Mouse (Mus musculus) gastrocnemius, postnatal 14 days (tissue): ENCODE measurements around the gene Pgc. TPM values are rescaled to one million over a fixed set of nuclear protein-coding genes. Genes with fewer than 3 reads are reported as not detected.
A peak's percentile ranks its signal among the peaks of the same experiment; 100 is the strongest.

Experiments
- DNase-seq: peaks from one replicate; pipeline ENCODE4 v3.0.0; 2021; ENCODE audit warnings: mixed read lengths
- intact Hi-C: fragments of 180-260 bp; cut with DNase I; formaldehyde crosslinking; loops from one replicate; pipeline ENCODE4 v1.15.1; 2025; ENCODE audit warnings: low total_unique reads
- total RNA-seq, 2 experiments: library from RNA; stranded (reverse); gene quantifications; 2 replicates each; pipeline ENCODE4 v1.2.3; 2021

Pgc gene
- total RNA-seq, 2 experiments from 2014 or later = not detected

- intact Hi-C loops = no loop called here
- DNase-seq = no peak
Measured at GRCm38 (mm10) chr17:47704692-47705091, 21.9 kb upstream of the Pgc start.

GRCm38 (mm10) chr17:47706196-47706595 is 20.4 kb upstream of the Pgc start:
- no peak for DNase-seq
- intact Hi-C loops = no loop called here

GRCm38 (mm10) chr17:47707961-47708360 is 18.7 kb upstream of the Pgc start:
- intact Hi-C loops = no loop called here

GRCm38 (mm10) chr17:47708972-47709371 is 17.7 kb upstream of the Pgc start:
- DNase-seq = no peak
- intact Hi-C loops = no loop called here

More at GRCm38 (mm10) chr17:47707961-47708360, 18.7 kb upstream of the Pgc start:
- no peak for DNase-seq

GRCm38 (mm10) chr17:47710036-47710435 is 16.6 kb upstream of the Pgc start:
- intact Hi-C loops = no loop called here
- DNase-seq = no peak

GRCm38 (mm10) chr17:47711883-47712282 is 14.8 kb upstream of the Pgc start:
- no peak for DNase-seq
- intact Hi-C loops = no loop called here

GRCm38 (mm10) chr17:47712889-47713571 is 13.6 kb upstream of the Pgc start:
- intact Hi-C loops = no loop called here
- DNase-seq = no peak

- intact Hi-C loops = no loop called here
Measured at GRCm38 (mm10) chr17:47715037-47715436, 11.6 kb upstream of the Pgc start.

GRCm38 (mm10) chr17:47721183-47721582 is 5.5 kb upstream of the Pgc start:
- intact Hi-C loops = no loop called here
- no peak for DNase-seq

More at GRCm38 (mm10) chr17:47715037-47715436, 11.6 kb upstream of the Pgc start:
- no peak for DNase-seq

- intact Hi-C loops = no loop called here
- no peak for DNase-seq
Measured at GRCm38 (mm10) chr17:47730633-47731575, 4.3 kb downstream of the Pgc start.

- DNase-seq = no peak
- intact Hi-C loops = no loop called here
Measured at GRCm38 (mm10) chr17:47735553-47736100, 9.0 kb downstream of the Pgc start.

- peak; percentile 98 for DNase-seq
- intact Hi-C loops = no loop called here
Measured at GRCm38 (mm10) chr17:47736856-47737255, 10.2 kb downstream of the Pgc start, which contains the start of gene Tfeb. TSS of gene Tfeb (plus strand) at chr17:47737030.

GRCm38 (mm10) chr17:47737271-47738065 is 10.8 kb downstream of the Pgc start:
- intact Hi-C loops = no loop called here
- DNase-seq = peak; percentile 93

- peak; percentile 75 for DNase-seq
- intact Hi-C loops = no loop called here
Measured at GRCm38 (mm10) chr17:47738066-47738878, 11.6 kb downstream of the Pgc start.

- intact Hi-C loops = no loop called here
- DNase-seq = no peak
Measured at GRCm38 (mm10) chr17:47738879-47739798, 12.5 kb downstream of the Pgc start.

- intact Hi-C loops = no loop called here
- DNase-seq = no peak
Measured at GRCm38 (mm10) chr17:47740186-47740585, 13.5 kb downstream of the Pgc start.

- intact Hi-C loops = no loop called here
- no peak for DNase-seq
Measured at GRCm38 (mm10) chr17:47742991-47743734, 16.5 kb downstream of the Pgc start.
